Mouse (Mus musculus) midbrain, embryonic 12.5 days (tissue): ENCODE data around the gene Notum. TPM values are rescaled to one million over a fixed set of nuclear protein-coding genes. Genes with fewer than 3 reads are reported as not detected.
A peak's percentile ranks its signal among the peaks of the same experiment; 100 is the strongest.

Experiments used
- ATAC-seq: fragments of 200-750 bp; cut with Nextera tagmentation; 2 replicates; pipeline ENCODE4 v1.8.0; 2017; ENCODE audit warnings: low read depth, moderate TSS enrichment, moderate library complexity; ENCODE audit not compliant: low FRiP score
- H3K27ac ChIP-seq: fragments of 300-500 bp; sonication (generic); replicated peaks from 2 replicates; pipeline ENCODE4 v1.5.1; 2016; ENCODE audit warnings: mild to moderate bottlenecking
- H3K27me3 ChIP-seq: fragments of 300-500 bp; sonication (generic); 2 replicates; pipeline ENCODE4 v1.6.1; 2016; ENCODE audit warnings: mild to moderate bottlenecking
- H3K36me3 ChIP-seq: fragments of 300-500 bp; sonication (generic); 2 replicates; pipeline ENCODE4 v1.6.1; 2016
- H3K4me1 ChIP-seq: fragments of 300-500 bp; sonication (generic); 2 replicates; pipeline ENCODE4 v1.6.1; 2016
- H3K4me2 ChIP-seq: fragments of 300-500 bp; sonication (generic); replicated peaks from 2 replicates; pipeline ENCODE4 v1.6.1; 2016; ENCODE audit warnings: mild to moderate bottlenecking, moderate library complexity
- H3K4me3 ChIP-seq: fragments of 300-500 bp; sonication (generic); 2 replicates; pipeline ENCODE4 v1.5.1; 2016; ENCODE audit warnings: mild to moderate bottlenecking
- H3K9ac ChIP-seq: fragments of 300-500 bp; sonication (generic); replicated peaks from 2 replicates; pipeline ENCODE4 v1.6.1; 2016; ENCODE audit warnings: mild to moderate bottlenecking, moderate library complexity
- H3K9me3 ChIP-seq: fragments of 300-500 bp; sonication (generic); 2 replicates; pipeline ENCODE4 v1.6.1; 2016; ENCODE audit warnings: mild to moderate bottlenecking
- WGBS: fragments of 180-500 bp; shearing (Covaris S2); methylation state at CpG from one replicate; pipeline ENCODE4 v1.1.7; 2016; 5-methylcytosine and 5-hydroxymethylcytosine counted together
- polyA plus RNA-seq: library from polyadenylated mRNA; unstranded; fragments of >200 nt; fragmentation: Nextera tagmentation; extraction: Ambion mirVana; gene quantifications from 2 replicates; pipeline ENCODE4 v1.2.1, GENCODE M21; 2016

Gene Notum
- 0.58 and 0.87 TPM in 2 replicates for polyA plus RNA-seq

- Histone ChIP-seq H3K9ac (peak within 1 kb of the TSS; percentile 44; the same call in 1 of the 2 replicates), H3K4me2 (peak within 1 kb of the TSS; percentile 58), H3K27me3 (peaks cover 93% of the 10 kb centered on the region), H3K9me3 (no peaks in the 10 kb centered on the region), H3K4me1 (peaks cover 23% of the 10 kb centered on the region), H3K4me3 (peak within 1 kb of the TSS; percentile 42), H3K27ac (no peak within 1 kb of the TSS), H3K36me3 (no peaks in the 10 kb centered on the region)
- no peak for ATAC-seq
- WGBS: 1% methylated on average over 35 of the region's 35 CpGs
Measured at GRCm38 (mm10) chr11:120661076-120661460, at the start of gene Notum. Gene Notum (minus strand): TSS chr11:120661175.

- H3K4me2 ChIP-seq: no peak overlapping the region
- peaks cover 58% of the 10 kb centered on the region for H3K4me1 ChIP-seq
- H3K36me3 ChIP-seq: peaks cover 24% of the 10 kb centered on the region; the same call in 1 of the 2 replicates
- H3K27me3 ChIP-seq: no peaks in the 10 kb centered on the region
- 77% methylated on average over 5 of the region's 5 CpGs for WGBS
- ATAC-seq: no peak
- no peak overlapping the region for H3K9ac ChIP-seq
- H3K27ac ChIP-seq: no peak overlapping the region
- no peak overlapping the region for H3K4me3 ChIP-seq
- no peaks in the 10 kb centered on the region for H3K9me3 ChIP-seq
Measured at GRCm38 (mm10) chr11:120710672-120711071, 49.7 kb upstream of the Notum start.

- ATAC-seq: no peak
- Histone ChIP-seq H3K4me3 (no peak overlapping the region), H3K9ac (no peak overlapping the region)
Measured at GRCm38 (mm10) chr11:120709551-120709950, 48.6 kb upstream of the Notum start.

GRCm38 (mm10) chr11:120707969-120708368 is 47.0 kb upstream of the Notum start:
- peaks cover 27% of the 10 kb centered on the region for H3K36me3 ChIP-seq
- no peak overlapping the region for H3K9ac ChIP-seq
- peak overlapping the region; percentile 72 for H3K27ac ChIP-seq
- peaks cover 58% of the 10 kb centered on the region for H3K4me1 ChIP-seq
- H3K4me3 ChIP-seq: no peak overlapping the region
- no peak overlapping the region for H3K4me2 ChIP-seq
- ATAC-seq: no peak
- no peaks in the 10 kb centered on the region for H3K9me3 ChIP-seq
- 32% methylated on average over 5 of the region's 5 CpGs for WGBS
- no peaks in the 10 kb centered on the region for H3K27me3 ChIP-seq

More at GRCm38 (mm10) chr11:120709551-120709950, 48.6 kb upstream of the Notum start:
- H3K27me3 ChIP-seq: no peaks in the 10 kb centered on the region
- peaks cover 23% of the 10 kb centered on the region; the same call in 1 of the 2 replicates for H3K36me3 ChIP-seq
- no peak overlapping the region for H3K4me2 ChIP-seq
- no peaks in the 10 kb centered on the region for H3K9me3 ChIP-seq
- WGBS: 71% methylated on average over 2 of the region's 2 CpGs
- H3K27ac ChIP-seq: no peak overlapping the region
- H3K4me1 ChIP-seq: peaks cover 57% of the 10 kb centered on the region

GRCm38 (mm10) chr11:120707225-120707624 is 46.2 kb upstream of the Notum start:
- peak overlapping the region; percentile 44 for H3K9ac ChIP-seq

GRCm38 (mm10) chr11:120706120-120706519 is 45.1 kb upstream of the Notum start:
- H3K4me1 ChIP-seq: peaks cover 43% of the 10 kb centered on the region

More at GRCm38 (mm10) chr11:120707225-120707624, 46.2 kb upstream of the Notum start:
- H3K4me3 ChIP-seq: no peak overlapping the region
- peaks cover 33% of the 10 kb centered on the region for H3K36me3 ChIP-seq
- no peak overlapping the region; the same call in 1 of the 2 replicates for H3K4me2 ChIP-seq
- H3K4me1 ChIP-seq: peaks cover 50% of the 10 kb centered on the region
- H3K9me3 ChIP-seq: no peaks in the 10 kb centered on the region
- WGBS: 5% methylated on average over 8 of the region's 12 CpGs
- no peak for ATAC-seq
- peak overlapping the region; percentile 72 for H3K27ac ChIP-seq
- no peaks in the 10 kb centered on the region for H3K27me3 ChIP-seq

GRCm38 (mm10) chr11:120704486-120705325 is 43.7 kb upstream of the Notum start:
- WGBS: 14% methylated on average over 8 of the region's 8 CpGs
- Histone ChIP-seq H3K4me2 (no peak overlapping the region), H3K27ac (peak overlapping the region; percentile 54), H3K9me3 (no peaks in the 10 kb centered on the region), H3K4me3 (0 out of 2 replicates have a peak overlapping the region, but pooled peaks have one; percentile 5), H3K36me3 (peaks cover 36% of the 10 kb centered on the region), H3K27me3 (no peaks in the 10 kb centered on the region), H3K4me1 (peaks cover 43% of the 10 kb centered on the region), H3K9ac (peak overlapping the region; percentile 43)
- no peak for ATAC-seq

More at GRCm38 (mm10) chr11:120706120-120706519, 45.1 kb upstream of the Notum start:
- H3K4me2 ChIP-seq: no peak overlapping the region
- H3K9me3 ChIP-seq: no peaks in the 10 kb centered on the region
- peaks cover 41% of the 10 kb centered on the region for H3K36me3 ChIP-seq
- no peaks in the 10 kb centered on the region for H3K27me3 ChIP-seq
- H3K9ac ChIP-seq: no peak overlapping the region
- H3K27ac ChIP-seq: no peak overlapping the region; the same call in 1 of the 2 replicates
- 62% methylated on average over 5 of the region's 5 CpGs for WGBS
- no peak for ATAC-seq
- no peak overlapping the region for H3K4me3 ChIP-seq

GRCm38 (mm10) chr11:120703696-120704454 is 42.9 kb upstream of the Notum start:
- no peak for ATAC-seq
- WGBS: 40% methylated on average over 15 of the region's 15 CpGs
- Histone ChIP-seq H3K4me2 (no peak overlapping the region), H3K36me3 (peaks cover 36% of the 10 kb centered on the region), H3K27me3 (no peaks in the 10 kb centered on the region), H3K27ac (no peak overlapping the region), H3K4me1 (peaks cover 43% of the 10 kb centered on the region), H3K9me3 (no peaks in the 10 kb centered on the region), H3K9ac (0 out of 2 replicates have a peak overlapping the region, but pooled peaks have one; percentile 43), H3K4me3 (no peak overlapping the region)

GRCm38 (mm10) chr11:120697741-120698140 is 36.8 kb upstream of the Notum start:
- Histone ChIP-seq H3K27ac (no peak overlapping the region), H3K36me3 (peaks cover 58% of the 10 kb centered on the region)
- 78% methylated on average over 10 of the region's 10 CpGs for WGBS

GRCm38 (mm10) chr11:120696568-120696967 is 35.6 kb upstream of the Notum start:
- Histone ChIP-seq H3K9me3 (no peaks in the 10 kb centered on the region), H3K27me3 (no peaks in the 10 kb centered on the region), H3K4me2 (no peak overlapping the region), H3K9ac (no peak overlapping the region), H3K36me3 (peaks cover 57% of the 10 kb centered on the region), H3K4me3 (no peak overlapping the region), H3K4me1 (peaks cover 15% of the 10 kb centered on the region), H3K27ac (no peak overlapping the region)
- ATAC-seq: no peak
- 90% methylated on average over 6 of the region's 6 CpGs for WGBS

More at GRCm38 (mm10) chr11:120697741-120698140, 36.8 kb upstream of the Notum start:
- Histone ChIP-seq H3K9ac (no peak overlapping the region), H3K4me1 (peaks cover 15% of the 10 kb centered on the region), H3K27me3 (no peaks in the 10 kb centered on the region), H3K9me3 (no peaks in the 10 kb centered on the region), H3K4me3 (no peak overlapping the region), H3K4me2 (no peak overlapping the region)
- no peak for ATAC-seq

- Histone ChIP-seq H3K4me3 (no peak overlapping the region), H3K9ac (no peak overlapping the region), H3K4me1 (peaks cover 15% of the 10 kb centered on the region), H3K27ac (peak overlapping the region; percentile 65), H3K4me2 (no peak overlapping the region), H3K36me3 (peaks cover 55% of the 10 kb centered on the region), H3K9me3 (no peaks in the 10 kb centered on the region), H3K27me3 (no peaks in the 10 kb centered on the region)
- WGBS: 47% methylated on average over 12 of the region's 12 CpGs
- peak; percentile 49; the same call in 1 of the 2 replicates for ATAC-seq
Measured at GRCm38 (mm10) chr11:120695641-120696040, 34.7 kb upstream of the Notum start.
